Mouse (Mus musculus) heart, adult 18-20 months (tissue): ENCODE results near the gene Gm3139. TPM values are rescaled to one million over a fixed set of nuclear protein-coding genes. Genes with fewer than 3 reads are reported as not detected.
"Not testable (repeated sequence)": the region's sequence is repeated elsewhere in the genome, so short reads cannot be mapped to it uniquely, and the experiment has no call there.

Experiments used
- DNase-seq, 2 experiments: peaks; one replicate each; pipeline ENCODE4 v3.0.0; 2021 to 2022; ENCODE audit warnings: mixed read lengths in 1 of 2
- long read RNA-seq, 2 experiments: library from polyadenylated mRNA; stranded (forward); transcript quantifications; one replicate each; pipeline ENCODE4 v2.0.0; 2021
- total RNA-seq, 2 experiments: library from RNA; stranded (reverse); gene quantifications; 2 replicates each; pipeline ENCODE4 v1.2.3; 2021

Gm3139 gene
- total RNA-seq, result not detected
- long read RNA-seq, experiment 1, result 0 reads
- long read RNA-seq, experiment 2, result 0 reads

DNA sequence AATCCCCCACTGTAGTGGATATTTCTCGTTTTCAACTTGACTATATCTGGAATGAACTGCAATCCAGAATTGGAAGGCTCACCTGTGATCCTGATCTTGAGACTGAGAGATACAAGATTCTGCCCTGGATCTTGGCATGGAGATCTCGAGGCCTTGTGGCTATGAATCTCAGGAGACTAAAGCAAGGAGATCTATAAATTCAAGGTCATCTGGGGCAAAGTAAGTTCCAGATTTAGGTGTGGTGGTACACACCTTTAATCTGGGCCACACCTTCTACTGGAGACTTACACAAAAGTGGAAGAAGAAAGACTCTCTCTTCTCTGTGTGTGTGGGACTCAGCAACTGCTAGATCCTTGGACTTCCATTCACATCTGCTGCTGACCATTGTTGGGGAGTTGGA, at the start of gene Gm3139:
Gene Gm3139 (plus strand): TSS at position 301 of the 400 bp plus-strand sequence.
- not testable (repeated sequence) for DNase-seq

Other genes with a start within 250 kb of the Gm3139 start
- gene A430089I19Rik, start 219.5 kb upstream of the Gm3139 start, total RNA-seq, result not detected
- gene Gm6502, start 211.9 kb upstream of the Gm3139 start, total RNA-seq, result not detected
- not detected for gene AA792892, start 186.5 kb upstream of the Gm3139 start, total RNA-seq
- gene Gm7682, start 80.5 kb upstream of the Gm3139 start, total RNA-seq, result not detected
- gene Gm3147, start 90.1 kb downstream of the Gm3139 start, total RNA-seq, result not detected
- not detected for gene Gm6509, start 97.7 kb downstream of the Gm3139 start, total RNA-seq
- not detected for gene Gm6205, start 122.1 kb downstream of the Gm3139 start, total RNA-seq